Mouse (Mus musculus) CH12.LX (cell line): Measurements from ENCODE around the gene Polr3gl. TPM values are rescaled to one million over a fixed set of nuclear protein-coding genes. Genes with fewer than 3 reads are reported as not detected.

ENCODE experiments used
- DNase-seq: peaks from one replicate; pipeline ENCODE4 v3.0.0-alpha.2; 2013; ENCODE audit errors: extremely low read depth
- H3K27ac ChIP-seq: 2 replicates; pipeline ENCODE4 v1.5.1; 2012; ENCODE audit warnings: low read depth, mild to moderate bottlenecking, control low read depth, moderate library complexity; ENCODE audit not compliant: insufficient read depth
- H3K27me3 ChIP-seq: replicated peaks from 2 replicates; pipeline ENCODE3; 2012; ENCODE audit warnings: inconsistent platforms
- H3K36me3 ChIP-seq, 2 experiments: replicated peaks in 1 of 2; 2 replicates each; pipeline versions ENCODE3 to v1.6.1; 2012; ENCODE audit warnings: inconsistent platforms in 1 of 2, low read length in 1 of 2, mild to moderate bottlenecking in 1 of 2, mixed read lengths in 1 of 2, moderate library complexity in 1 of 2; ENCODE audit not compliant: control insufficient read depth in 1 of 2, insufficient read depth in 1 of 2
- H3K4me1 ChIP-seq, 2 experiments: 2 replicates each; pipeline ENCODE4 v1.6.1; 2012; ENCODE audit warnings: inconsistent platforms in 1 of 2, moderate library complexity in 1 of 2; ENCODE audit not compliant: insufficient read depth in 2 of 2, control insufficient read depth in 1 of 2
- H3K4me2 ChIP-seq: 2 replicates; pipeline ENCODE4 v1.6.1; 2012; ENCODE audit warnings: low read depth, mild to moderate bottlenecking, control low read depth; ENCODE audit not compliant: poor library complexity, insufficient read depth, severe bottlenecking
- H3K4me3 ChIP-seq, 3 experiments: fragments of 150-350 bp in 1 of 3; sonication (generic) in 1 of 3; replicated peaks in 1 of 3; 2 replicates each; pipeline versions ENCODE3 to v1.5.1; 2011 to 2012; ENCODE audit warnings: low read depth in 2 of 3, low read length in 2 of 3, mild to moderate bottlenecking in 2 of 3, moderate library complexity in 2 of 3, control low read depth in 1 of 3, improper control_type of control experiment in 1 of 3, inconsistent platforms in 1 of 3, mixed read lengths in 1 of 3; ENCODE audit not compliant: poor library complexity in 1 of 3
- H3K79me2 ChIP-seq: replicated peaks from 2 replicates; pipeline ENCODE4 v1.6.1; 2012; ENCODE audit warnings: mild to moderate bottlenecking, moderate library complexity; ENCODE audit not compliant: control insufficient read depth, poor library complexity, insufficient read depth, severe bottlenecking; ENCODE audit errors: extremely low read depth
- H3K9ac ChIP-seq: 2 replicates; pipeline ENCODE4 v1.6.1; 2012; ENCODE audit warnings: low read depth, mild to moderate bottlenecking, control low read depth, moderate library complexity; ENCODE audit not compliant: insufficient read depth
- H3K9me3 ChIP-seq: replicated peaks from 2 replicates; pipeline ENCODE3; 2012; ENCODE audit warnings: low read length, inconsistent platforms, mixed read lengths
- BHLHE40 ChIP-seq: IDR thresholded peaks from 2 replicates; pipeline ENCODE4 v1.6.1; 2011; ENCODE audit warnings: mild to moderate bottlenecking, low read depth, low read length, improper control_type of control experiment
- CHD1 ChIP-seq: IDR thresholded peaks from 2 replicates; pipeline ENCODE4 v1.6.1; 2012; ENCODE audit warnings: low read depth, low read length, improper control_type of control experiment, inconsistent platforms
- CTCF ChIP-seq, 2 experiments: IDR thresholded peaks in 1 of 2; conservative IDR thresholded peaks in 1 of 2; 2 replicates each; pipeline ENCODE4 v1.5.1; 2011 to 2012; ENCODE audit warnings: low read depth in 2 of 2, low read length in 2 of 2, improper control_type of control experiment in 1 of 2, inconsistent platforms in 1 of 2, mild to moderate bottlenecking in 1 of 2, moderate library complexity in 1 of 2
- ELF1 ChIP-seq: IDR thresholded peaks from 2 replicates; pipeline ENCODE4 v1.6.1; 2014; ENCODE audit warnings: low read depth, mild to moderate bottlenecking, inconsistent platforms, low read length, improper control_type of control experiment
- ETS1 ChIP-seq: conservative IDR thresholded peaks from 2 replicates; pipeline ENCODE4 v1.6.1; 2012; ENCODE audit warnings: low read depth, mild to moderate bottlenecking, inconsistent platforms, low read length, improper control_type of control experiment, moderate library complexity
- JUND ChIP-seq: conservative IDR thresholded peaks from 2 replicates; pipeline ENCODE4 v1.6.1; 2011; ENCODE audit warnings: low read depth, low read length, improper control_type of control experiment
- KAT2A ChIP-seq: IDR thresholded peaks from 2 replicates; pipeline ENCODE4 v1.6.1; 2012; ENCODE audit warnings: low read length, improper control_type of control experiment, inconsistent platforms; ENCODE audit not compliant: insufficient replicate concordance
- MAX ChIP-seq: IDR thresholded peaks from 2 replicates; pipeline ENCODE4 v1.6.1; 2011; ENCODE audit warnings: low read length, improper control_type of control experiment
- MXI1 ChIP-seq: IDR thresholded peaks from 2 replicates; pipeline ENCODE4 v1.6.1; 2011; ENCODE audit warnings: mild to moderate bottlenecking, low read depth, low read length, improper control_type of control experiment
- MYC ChIP-seq: IDR thresholded peaks from 2 replicates; pipeline ENCODE4 v1.6.1; 2011; ENCODE audit warnings: low read depth, mild to moderate bottlenecking, improper control_type of control experiment, low read length
- NELFE ChIP-seq: IDR thresholded peaks from 2 replicates; pipeline ENCODE4 v1.6.1; 2011; ENCODE audit warnings: low read depth, low read length, improper control_type of control experiment
- NRF1 ChIP-seq: IDR thresholded peaks from 2 replicates; pipeline ENCODE4 v1.6.1; 2014; ENCODE audit warnings: low read depth, mild to moderate bottlenecking, inconsistent platforms, low read length, improper control_type of control experiment, moderate library complexity
- PAX5 ChIP-seq: IDR thresholded peaks from 2 replicates; pipeline ENCODE4 v1.6.1; 2012; ENCODE audit warnings: low read length, inconsistent platforms, mixed read lengths
- POLR2A ChIP-seq: IDR thresholded peaks from 2 replicates; pipeline ENCODE4 v1.6.1; 2011; ENCODE audit warnings: low read depth, mild to moderate bottlenecking, improper control_type of control experiment, low read length
- POLR2AphosphoS2 ChIP-seq: IDR thresholded peaks from 2 replicates; pipeline ENCODE4 v1.6.1; 2011; ENCODE audit warnings: low read depth, low read length, improper control_type of control experiment
- SMC3 ChIP-seq: IDR thresholded peaks from 2 replicates; pipeline ENCODE4 v1.6.1; 2011; ENCODE audit warnings: low read depth, low read length, improper control_type of control experiment
- TBP ChIP-seq: conservative IDR thresholded peaks from 2 replicates; pipeline ENCODE4 v1.6.1; 2011; ENCODE audit warnings: low read depth, low read length, improper control_type of control experiment
- UBTF ChIP-seq: IDR thresholded peaks from 2 replicates; pipeline ENCODE4 v1.6.1; 2012; ENCODE audit warnings: low read depth, mild to moderate bottlenecking, inconsistent platforms, low read length, improper control_type of control experiment, moderate library complexity
- USF2 ChIP-seq: conservative IDR thresholded peaks from 2 replicates; pipeline ENCODE4 v1.6.1; 2011; ENCODE audit warnings: low read depth, low read length, improper control_type of control experiment
- ZC3H11A ChIP-seq: IDR thresholded peaks from 2 replicates; pipeline ENCODE4 v1.6.1; 2012; ENCODE audit warnings: low read depth, mild to moderate bottlenecking, inconsistent platforms, low read length, improper control_type of control experiment
- ZKSCAN1 ChIP-seq: IDR thresholded peaks from 2 replicates; pipeline ENCODE4 v1.6.1; 2012; ENCODE audit warnings: low read depth, inconsistent platforms, low read length, improper control_type of control experiment, borderline replicate concordance
- ZNF384 ChIP-seq: IDR thresholded peaks from 2 replicates; pipeline ENCODE4 v1.6.1; 2012; ENCODE audit warnings: low read depth, low read length, improper control_type of control experiment, inconsistent platforms
- dilution Hi-C: fragments of 300-500 bp; cut with MboI; formaldehyde crosslinking; loops from 2 replicates; pipeline ENCODE4 v1.14.3; 2020; ENCODE audit warnings: low sequenced_read_pairs; ENCODE audit not compliant: extremely low pct_unique_long_range_greater_than_20kb, extremely low pct_ligation_motif_present
- in situ Hi-C: fragments of 300-500 bp; cut with MboI; formaldehyde crosslinking; loops from 3 replicates; pipeline ENCODE4 v1.14.3; 2019; ENCODE audit warnings: low sequenced_read_pairs, low pct_ligation_motif_present, low pct_unique_long_range_greater_than_20kb, mixed read lengths
- polyA plus RNA-seq: library from polyadenylated mRNA; unstranded; fragments of >175 nt; gene quantifications from 2 replicates; pipeline ENCODE4 v1.2.1, GENCODE M21; 2012; ENCODE audit warnings: low read depth; ENCODE audit not compliant: insufficient read length
- total RNA-seq, 2 experiments: library from RNA; depleted of rRNA; stranded (reverse); fragments of 300-350 nt in 1 of 2; fragments of >200 nt in 1 of 2; gene quantifications; 2 replicates each; pipeline ENCODE4 v1.2.3; 2012 to 2014

Gene Polr3gl
- total and polyA plus RNA-seq, 3 experiments = 13.7 to 18.8 (median 15.7) TPM

GRCm38 (mm10) chr3:96566661-96567450, 27.1 kb downstream of the Polr3gl start:
- dilution Hi-C loops = no loop called here
- no peak for TF ChIP-seq ETS1
- no peak for TF ChIP-seq NRF1
- TF ChIP-seq ZNF384 = no peak
- TF ChIP-seq MAX = no peak
- no peak for TF ChIP-seq PAX5
- TF ChIP-seq CTCF (conservative IDR thresholded peaks at IDR 0.05 in 1 of 2, IDR thresholded peaks at IDR 0.05 in 1 of 2; ENCODE audit: low read depth in 2 of 2, low read length in 2 of 2) = no peak
- TF ChIP-seq ZC3H11A = no peak
- no peak for TF ChIP-seq USF2
- no peak for TF ChIP-seq MXI1
- TF ChIP-seq CHD1 = no peak
- TF ChIP-seq UBTF = no peak
- no peak for TF ChIP-seq JUND
- no peak for TF ChIP-seq MYC
- no peak for TF ChIP-seq SMC3
- no peak for TF ChIP-seq TBP
- Histone ChIP-seq H3K4me2 (no peak overlapping the region), H3K4me3 (no peak overlapping the region), H3K27me3 (no peaks in the 10 kb centered on the region), H3K36me3 (peaks cover 2% of the 10 kb centered on the region in 2 experiments), H3K4me1 (peaks cover 5 to 54% of the 10 kb centered on the region in 2 experiments), H3K27ac (no peak overlapping the region), H3K79me2 (peaks cover under 1% of the 10 kb centered on the region; the same call in 1 of the 2 replicates), H3K9ac (no peak overlapping the region), H3K9me3 (no peaks in the 10 kb centered on the region)
- in situ Hi-C loops = no loop called here
- no peak for DNase-seq

GRCm38 (mm10) chr3:96565105-96565504, 28.9 kb downstream of the Polr3gl start:
- in situ Hi-C loops = no loop called here
- no peak overlapping the region for H3K9ac ChIP-seq
- H3K27ac ChIP-seq = no peak overlapping the region
- peaks cover 8 to 65% of the 10 kb centered on the region in 2 experiments for H3K4me1 ChIP-seq
- dilution Hi-C loops = no loop called here
- peaks cover 18% of the 10 kb centered on the region for H3K79me2 ChIP-seq
- TF ChIP-seq BHLHE40 (no peak), POLR2A (no peak), KAT2A (no peak), CHD1 (no peak), NELFE (no peak), ELF1 (no peak), MAX (no peak), POLR2AphosphoS2 (no peak), MXI1 (no peak), ZKSCAN1 (no peak)
- TF ChIP-seq, all 38 proteins: peak for 0
- no peaks in the 10 kb centered on the region for H3K9me3 ChIP-seq
- no peak overlapping the region for H3K4me2 ChIP-seq
- no peaks in the 10 kb centered on the region for H3K27me3 ChIP-seq
- no peak for DNase-seq
- H3K36me3 ChIP-seq = peaks cover 17 to 19% of the 10 kb centered on the region in 2 experiments
- no peak overlapping the region for H3K4me3 ChIP-seq
